ENCODE assay signal across 8 mouse cellular contexts in genomic region chr2:180779226-180780104, GRCm38 (mm10). TPM values are rescaled to one million over a fixed set of nuclear protein-coding genes. Genes with fewer than 3 reads are reported as not detected.
DNase-seq lines count a peak whose midpoint lies in the region; ATAC-seq and TF ChIP-seq lines count a peak whose summit lies in the region.

No protein-coding gene starts in this region.

- peaks cover 49% of the 10 kb centered on the region for H3K27me3 ChIP-seq in forebrain, embryonic 11.5 days (ENCODE audit: control insufficient read depth, insufficient read depth, low read length)
- peaks cover 47% of the 10 kb centered on the region for H3K27me3 ChIP-seq in hindbrain, embryonic 16.5 days (replicated peaks; ENCODE audit: control insufficient read depth, insufficient read depth, low read length)
- peaks cover 49% of the 10 kb centered on the region for H3K27me3 ChIP-seq in midbrain, postnatal 0 days (ENCODE audit: insufficient read depth, low read length)
- peaks cover 19% of the 10 kb centered on the region for H3K27me3 ChIP-seq in stomach, postnatal 0 days (ENCODE audit: control insufficient read depth, insufficient read depth, low read length)

- TF ChIP-seq CTCF in bone marrow macrophage, adult 2 months (IDR thresholded peaks at IDR 0.05; ENCODE audit: low read depth, low read length) = peak; percentile 89
- peak; percentile 99 for TF ChIP-seq CTCF in midbrain, postnatal 0 days (IDR thresholded peaks at IDR 0.05)
- TF ChIP-seq CTCF in stomach, postnatal 0 days (IDR thresholded peaks at IDR 0.05; ENCODE audit: low read depth) = peak; percentile 96

- no peak overlapping the region for H3K27ac ChIP-seq in bone marrow macrophage, adult 2 months (ENCODE audit: insufficient read depth, low read depth, low read length)
- H3K27ac ChIP-seq in forebrain, embryonic 11.5 days (ENCODE audit: low read depth, low read length) = no peak overlapping the region
- H3K27ac ChIP-seq in hindbrain, embryonic 16.5 days (ENCODE audit: low read depth, low read length) = no peak overlapping the region
- H3K27ac ChIP-seq in midbrain, postnatal 0 days (ENCODE audit: low read depth, low read length) = no peak overlapping the region
- H3K27ac ChIP-seq in stomach, postnatal 0 days (replicated peaks) = no peak overlapping the region

- H3K4me1 ChIP-seq in bone marrow macrophage, adult 2 months (ENCODE audit: control insufficient read depth, insufficient read depth, low read length) = no peaks in the 10 kb centered on the region
- peaks cover 3% of the 10 kb centered on the region; the same call in 1 of the 2 replicates for H3K4me1 ChIP-seq in forebrain, embryonic 11.5 days (replicated peaks; ENCODE audit: control insufficient read depth, insufficient read depth, low read length)
- H3K4me1 ChIP-seq in hindbrain, embryonic 16.5 days (ENCODE audit: control insufficient read depth, insufficient read depth, low read depth, low read length) = peaks cover 11% of the 10 kb centered on the region
- no peaks in the 10 kb centered on the region for H3K4me1 ChIP-seq in midbrain, postnatal 0 days (ENCODE audit: insufficient read depth, low read length)
- H3K4me1 ChIP-seq in stomach, postnatal 0 days (replicated peaks; ENCODE audit: control insufficient read depth, insufficient read depth) = no peaks in the 10 kb centered on the region

- intact Hi-C loops in left cerebral cortex, postnatal 4 days (cut with DNase I) = loop anchor here (10.0 kb wide), 2 partner anchors 195 to 305 kb away; partner anchors contain the start of genes Mrgbp and Ogfr

- no peaks in the 10 kb centered on the region for H3K36me3 ChIP-seq in forebrain, embryonic 11.5 days (ENCODE audit: control insufficient read depth, insufficient read depth, low read length)
- H3K36me3 ChIP-seq in hindbrain, embryonic 16.5 days (ENCODE audit: control insufficient read depth, insufficient read depth, low read length) = no peaks in the 10 kb centered on the region
- no peaks in the 10 kb centered on the region for H3K36me3 ChIP-seq in midbrain, postnatal 0 days (ENCODE audit: insufficient read depth, low read length)
- H3K36me3 ChIP-seq in stomach, postnatal 0 days (ENCODE audit: control insufficient read depth, insufficient read depth, low read length) = no peaks in the 10 kb centered on the region

- no peaks in the 10 kb centered on the region for H3K9me3 ChIP-seq in forebrain, embryonic 11.5 days (ENCODE audit: control insufficient read depth, low read length)
- H3K9me3 ChIP-seq in hindbrain, embryonic 16.5 days (ENCODE audit: control insufficient read depth, low read length) = no peaks in the 10 kb centered on the region
- H3K9me3 ChIP-seq in midbrain, postnatal 0 days (ENCODE audit: low read length) = no peaks in the 10 kb centered on the region
- H3K9me3 ChIP-seq in stomach, postnatal 0 days (ENCODE audit: control insufficient read depth, low read length) = no peaks in the 10 kb centered on the region

- TF ChIP-seq EP300 in stomach, postnatal 0 days (optimal IDR thresholded peaks at IDR 0.05) = no peak

- no peak for ATAC-seq in forebrain, embryonic 11.5 days (replicated peaks; ENCODE audit: low FRiP score)
- peak; percentile 61 for ATAC-seq in hindbrain, embryonic 16.5 days
- 0 out of 2 replicates have a peak, but pooled peaks have one; percentile 41 for ATAC-seq in midbrain, postnatal 0 days (ENCODE audit: low FRiP score)
- ATAC-seq in stomach, postnatal 0 days (ENCODE audit: low FRiP score, low TSS enrichment) = no peak

- TF ChIP-seq POLR2A in bone marrow macrophage, adult 2 months (IDR thresholded peaks at IDR 0.05; ENCODE audit: borderline replicate concordance, low read depth, low read length) = no peak

- no peak overlapping the region for H3K4me3 ChIP-seq in bone marrow macrophage, adult 2 months (ENCODE audit: insufficient read depth, low read length)
- no peak overlapping the region for H3K4me3 ChIP-seq in forebrain, embryonic 11.5 days (ENCODE audit: low read depth, low read length)
- no peak overlapping the region for H3K4me3 ChIP-seq in hindbrain, embryonic 16.5 days (ENCODE audit: low read length)
- H3K4me3 ChIP-seq in midbrain, postnatal 0 days (ENCODE audit: low read depth, low read length) = no peak overlapping the region
- no peak overlapping the region for H3K4me3 ChIP-seq in stomach, postnatal 0 days (ENCODE audit: low read depth, low read length)

- H3K9ac ChIP-seq in forebrain, embryonic 11.5 days (ENCODE audit: low read length) = no peak overlapping the region
- no peak overlapping the region for H3K9ac ChIP-seq in hindbrain, embryonic 16.5 days (ENCODE audit: low read depth, low read length)
- H3K9ac ChIP-seq in midbrain, postnatal 0 days (replicated peaks; ENCODE audit: low read length, poor library complexity, severe bottlenecking) = no peak overlapping the region
- H3K9ac ChIP-seq in stomach, postnatal 0 days (ENCODE audit: low read length) = no peak overlapping the region

- 22% methylated on average over 12 of the region's 12 CpGs for WGBS in forebrain, embryonic 11.5 days
- WGBS in hindbrain, embryonic 16.5 days = 23% methylated on average over 12 of the region's 12 CpGs
- 24% methylated on average over 12 of the region's 12 CpGs for WGBS in midbrain, postnatal 0 days
- WGBS in stomach, postnatal 0 days = 25% methylated on average over 12 of the region's 12 CpGs

- peak; percentile 36 for DNase-seq in layer of hippocampus, adult 11-12 months (ENCODE audit: low spot score)
- DNase-seq in layer of hippocampus, adult 9-11 months = no peak
- DNase-seq in forebrain, embryonic 11.5 days (ENCODE audit: low spot score) = peak; percentile 83
- DNase-seq in left cerebral cortex, postnatal 4 days = peak; percentile 64
- DNase-seq in midbrain, postnatal 0 days (ENCODE audit: low spot score) = peak; percentile 83
- DNase-seq in stomach, postnatal 0 days (ENCODE audit: low spot score) = peak; percentile 61

- H3K4me2 ChIP-seq in forebrain, embryonic 11.5 days (ENCODE audit: low read depth, low read length, severe bottlenecking) = no peak overlapping the region
- H3K4me2 ChIP-seq in hindbrain, embryonic 16.5 days (ENCODE audit: low read length) = no peak overlapping the region
- no peak overlapping the region for H3K4me2 ChIP-seq in midbrain, postnatal 0 days (ENCODE audit: low read depth, low read length, poor library complexity, severe bottlenecking)
- no peak overlapping the region for H3K4me2 ChIP-seq in stomach, postnatal 0 days (replicated peaks; ENCODE audit: low read depth)

RNA-seq across cellular contexts. Expression of gene Bhlhe23, which starts 2.8 kb away (rescaled TPM):
- polyA plus RNA-seq in bone marrow macrophage, adult 2 months (2012; ENCODE audit: insufficient read depth, insufficient read length, missing spikeins) = not detected in 2 replicates
- polyA plus RNA-seq in forebrain, embryonic 11.5 days (2014; fragmentation: Nextera tagmentation; extraction: Ambion mirVana) = 0.85 and 0.87 TPM in 2 replicates
- 0.36 and 0.69 TPM in 2 replicates for polyA plus RNA-seq in hindbrain, embryonic 16.5 days (2015; fragmentation: Nextera tagmentation; extraction: Ambion mirVana)
- total RNA-seq in left cerebral cortex, postnatal 4 days (2021) = not detected
- total RNA-seq in midbrain, postnatal 0 days (2014; rRNA removed) = 7.6 and 7.9 TPM in 2 replicates
- 5.9 and 6.0 TPM in 2 replicates for polyA plus RNA-seq in midbrain, postnatal 0 days (2015; fragmentation: Nextera tagmentation; extraction: Ambion mirVana)
- not detected in 2 replicates for polyA plus RNA-seq in stomach, postnatal 0 days (2015; fragmentation: Nextera tagmentation; extraction: Ambion mirVana)

RNA-seq across cellular contexts. Expression of gene Slc17a9, which starts 54.4 kb away (rescaled TPM):
- polyA plus RNA-seq in bone marrow macrophage, adult 2 months (2012; ENCODE audit: insufficient read depth, insufficient read length, missing spikeins) = 6.4 and 6.7 TPM in 2 replicates
- 0.11 and 0.57 TPM in 2 replicates for polyA plus RNA-seq in forebrain, embryonic 11.5 days (2014; fragmentation: Nextera tagmentation; extraction: Ambion mirVana)
- 0.19 and 0.42 TPM in 2 replicates for polyA plus RNA-seq in hindbrain, embryonic 16.5 days (2015; fragmentation: Nextera tagmentation; extraction: Ambion mirVana)
- total RNA-seq in left cerebral cortex, postnatal 4 days (2021) = under 1 TPM; 0.44 to 0.50 TPM
- 0.55 and 1.2 TPM in 2 replicates for total RNA-seq in midbrain, postnatal 0 days (2014; rRNA removed)
- polyA plus RNA-seq in midbrain, postnatal 0 days (2015; fragmentation: Nextera tagmentation; extraction: Ambion mirVana) = 0.20 TPM in 1 of 2 replicates, not detected in the other
- polyA plus RNA-seq in stomach, postnatal 0 days (2015; fragmentation: Nextera tagmentation; extraction: Ambion mirVana) = 3.0 and 3.6 TPM in 2 replicates

Comparison
In these comparisons a context has a peak if more than half of its experiments do, and no peak if none do; other contexts are left out.
1. ATAC-seq: peak in hindbrain, embryonic 16.5 days (single experiment) and midbrain, postnatal 0 days (single experiment); none in forebrain, embryonic 11.5 days (single experiment) and stomach, postnatal 0 days (single experiment).
2. Peak in every context shown above with its lines, with median percentiles within 50 percentile points of each other: CTCF ChIP-seq.